Mouse (Mus musculus) spleen, adult 2 months (tissue): Measurements from ENCODE around the gene Sebox. TPM values are rescaled to one million over a fixed set of nuclear protein-coding genes. Genes with fewer than 3 reads are reported as not detected.

Experiments
- DNase-seq, 2 experiments: peaks; one replicate each; pipeline versions ENCODE4 v3.0.0 to v3.0.0-alpha.2; 2012 to 2021; ENCODE audit warnings: low spot score in 2 of 2, low read depth in 1 of 2
- H3K27ac ChIP-seq: fragments of 200-500 bp; 2 replicates; pipeline ENCODE4 v1.5.1; 2012; ENCODE audit warnings: low read length, inconsistent platforms; ENCODE audit not compliant: insufficient read depth
- H3K27me3 ChIP-seq: fragments of 200-500 bp; 2 replicates; pipeline ENCODE4 v1.6.1; 2012; ENCODE audit warnings: mild to moderate bottlenecking, moderate library complexity, low read length, inconsistent platforms; ENCODE audit not compliant: control insufficient read depth, insufficient read depth
- H3K36me3 ChIP-seq: fragments of 200-500 bp; 2 replicates; pipeline ENCODE4 v1.6.1; 2012; ENCODE audit warnings: mild to moderate bottlenecking, low read length, inconsistent platforms; ENCODE audit not compliant: control insufficient read depth, insufficient read depth
- H3K4me1 ChIP-seq: fragments of 200-500 bp; 2 replicates; pipeline ENCODE4 v1.6.1; 2011; ENCODE audit warnings: inconsistent platforms; ENCODE audit not compliant: control insufficient read depth, insufficient read depth, insufficient read length
- H3K4me3 ChIP-seq: fragments of 200-500 bp; 2 replicates; pipeline ENCODE4 v1.5.1; 2011; ENCODE audit warnings: mild to moderate bottlenecking, inconsistent platforms; ENCODE audit not compliant: insufficient read depth, insufficient read length; ENCODE audit errors: extremely low read depth
- CTCF ChIP-seq: fragments of 200-500 bp; IDR thresholded peaks from 2 replicates; pipeline ENCODE4 v1.5.1; 2011; ENCODE audit warnings: mild to moderate bottlenecking, inconsistent platforms; ENCODE audit not compliant: insufficient read depth, insufficient read length, insufficient replicate concordance; ENCODE audit errors: extremely low read depth
- POLR2A ChIP-seq: fragments of 200-500 bp; IDR thresholded peaks from 2 replicates; pipeline ENCODE4 v1.6.1; 2011; ENCODE audit warnings: low read depth, low read length, inconsistent platforms
- WGBS: fragments of 180-500 bp; shearing (Covaris S2); methylation state at CpG from one replicate; pipeline ENCODE4 v1.1.7; 2018; 5-methylcytosine and 5-hydroxymethylcytosine counted together
- polyA plus RNA-seq: library from polyadenylated mRNA; depleted of rRNA; stranded (reverse); fragments of >200 nt; gene quantifications from 2 replicates; pipeline ENCODE4 v1.2.3, GENCODE M21; 2012

Sebox gene
- polyA plus RNA-seq, 1 experiment: not detected

- Histone ChIP-seq H3K4me1 (peaks cover 3% of the 10 kb centered on the region; the same call in 1 of the 2 replicates), H3K4me3 (no peak overlapping the region), H3K27me3 (no peaks in the 10 kb centered on the region), H3K27ac (no peak overlapping the region), H3K36me3 (no peaks in the 10 kb centered on the region)
- no peak for TF ChIP-seq POLR2A
- TF ChIP-seq CTCF: no peak
- 76% methylated on average over 13 of the region's 13 CpGs for WGBS
- DNase-seq: no peak
Observed at GRCm38 (mm10) chr11:78463286-78464036, 39.8 kb upstream of the Sebox start.

DNA sequence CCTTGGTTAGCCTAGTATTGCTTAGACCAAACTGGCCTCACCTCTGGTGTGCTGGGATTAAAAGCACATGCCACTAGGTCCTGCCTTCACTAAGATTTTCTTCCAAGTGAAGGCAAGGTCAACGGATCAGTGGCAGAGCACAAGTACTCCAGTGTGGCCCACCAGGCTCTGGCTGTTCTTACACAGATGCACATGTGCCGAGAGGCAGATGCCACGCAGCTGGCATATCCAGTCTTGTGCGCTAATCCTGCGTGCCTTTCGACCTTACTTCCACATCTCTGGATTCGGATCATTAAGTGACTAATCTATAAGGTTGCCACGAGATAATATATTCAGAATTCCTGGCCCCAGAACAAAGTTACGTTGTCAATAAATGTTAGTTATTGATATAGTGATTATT lies 38.1 kb upstream of the Sebox start:
- 60% methylated on average over 9 of the region's 9 CpGs for WGBS
- Histone ChIP-seq H3K27ac (no peak overlapping the region), H3K36me3 (no peaks in the 10 kb centered on the region), H3K27me3 (no peaks in the 10 kb centered on the region), H3K4me3 (no peak overlapping the region), H3K4me1 (peaks cover 3% of the 10 kb centered on the region; the same call in 1 of the 2 replicates)
- no peak for DNase-seq
- TF ChIP-seq POLR2A: no peak
- no peak for TF ChIP-seq CTCF

GRCm38 (mm10) chr11:78465568-78466180 lies 37.6 kb upstream of the Sebox start, which contains the start of gene Slc46a1:
TSS of gene Slc46a1 (plus strand) at chr11:78465697.
- under 1% methylated on average over 41 of the region's 41 CpGs for WGBS
- H3K4me3 ChIP-seq: peak within 1 kb of the TSS; percentile 76
- DNase-seq: peak; percentile 35 to 62
- no peaks in the 10 kb centered on the region for H3K27me3 ChIP-seq
- TF ChIP-seq POLR2A: no peak
- no peak for TF ChIP-seq CTCF
- H3K36me3 ChIP-seq: no peaks in the 10 kb centered on the region
- peak within 1 kb of the TSS; percentile 46; the same call in 1 of the 2 replicates for H3K27ac ChIP-seq
- H3K4me1 ChIP-seq: peaks cover 3% of the 10 kb centered on the region; the same call in 1 of the 2 replicates

- H3K27ac ChIP-seq: no peak overlapping the region
- peaks cover 3% of the 10 kb centered on the region; the same call in 1 of the 2 replicates for H3K4me1 ChIP-seq
- TF ChIP-seq POLR2A (no peak), CTCF (no peak)
- peak overlapping the region; percentile 76; the same call in 1 of the 2 replicates for H3K4me3 ChIP-seq
- H3K36me3 ChIP-seq: no peaks in the 10 kb centered on the region
- no peak for DNase-seq
- WGBS: 66% methylated on average over 23 of the region's 23 CpGs
- no peaks in the 10 kb centered on the region for H3K27me3 ChIP-seq
Observed at GRCm38 (mm10) chr11:78466242-78466912, 36.9 kb upstream of the Sebox start.

GRCm38 (mm10) chr11:78467515-78467914 lies 35.7 kb upstream of the Sebox start:
- H3K4me1 ChIP-seq: peaks cover 3% of the 10 kb centered on the region; the same call in 1 of the 2 replicates
- no peak for DNase-seq
- TF ChIP-seq POLR2A: no peak
- TF ChIP-seq CTCF: no peak
- 81% methylated on average over 7 of the region's 7 CpGs for WGBS
- no peak overlapping the region for H3K4me3 ChIP-seq
- no peaks in the 10 kb centered on the region for H3K36me3 ChIP-seq
- no peaks in the 10 kb centered on the region for H3K27me3 ChIP-seq
- H3K27ac ChIP-seq: no peak overlapping the region

GRCm38 (mm10) chr11:78467932-78468331 lies 35.3 kb upstream of the Sebox start:
- no peaks in the 10 kb centered on the region for H3K36me3 ChIP-seq
- TF ChIP-seq POLR2A (no peak), CTCF (no peak)
- no peaks in the 10 kb centered on the region for H3K27me3 ChIP-seq
- no peak overlapping the region for H3K4me3 ChIP-seq
- no peak for DNase-seq
- H3K4me1 ChIP-seq: peaks cover 3% of the 10 kb centered on the region; the same call in 1 of the 2 replicates
- WGBS: 58% methylated on average over 3 of the region's 3 CpGs
- H3K27ac ChIP-seq: no peak overlapping the region
